Comparison of ENCODE assay signal across 8 mouse cellular contexts in genomic region chr4:56946641-56947640, GRCm38 (mm10). TPM values are rescaled to one million over a fixed set of nuclear protein-coding genes. Genes with fewer than 3 reads are reported as not detected.
A peak's percentile ranks its signal among the peaks of the same experiment; 100 is the strongest.
DNase-seq lines count a peak whose midpoint lies in the region; ATAC-seq and TF ChIP-seq lines count a peak whose summit lies in the region.

TSS of gene Tmem245 (minus strand) at chr4:56947437.

- WGBS in heart, embryonic 12.5 days = under 1% methylated on average over 106 of the region's 107 CpGs
- WGBS in kidney, postnatal 0 days = under 1% methylated on average over 107 of the region's 107 CpGs
- under 1% methylated on average over 107 of the region's 107 CpGs for WGBS in liver, embryonic 11.5 days
- under 1% methylated on average over 99 of the region's 107 CpGs for WGBS in stomach, embryonic 14.5 days

- H3K4me1 ChIP-seq in heart, embryonic 12.5 days (replicated peaks) = peaks cover 36% of the 10 kb centered on the region
- H3K4me1 ChIP-seq in kidney, postnatal 0 days (replicated peaks; ENCODE audit: insufficient read depth, low read length) = peaks cover 29% of the 10 kb centered on the region
- peaks cover 21% of the 10 kb centered on the region for H3K4me1 ChIP-seq in liver, embryonic 11.5 days (replicated peaks; ENCODE audit: control insufficient read depth, insufficient read depth, low read length)
- peaks cover 28% of the 10 kb centered on the region for H3K4me1 ChIP-seq in stomach, embryonic 14.5 days (ENCODE audit: control insufficient read depth, insufficient read depth, low read length)

- peak within 1 kb of the TSS; percentile 85 for H3K4me3 ChIP-seq in heart, embryonic 12.5 days
- H3K4me3 ChIP-seq in kidney, postnatal 0 days (replicated peaks; ENCODE audit: low read depth, low read length) = peak within 1 kb of the TSS; percentile 68
- H3K4me3 ChIP-seq in liver, embryonic 11.5 days (ENCODE audit: low read depth, low read length) = peak within 1 kb of the TSS; percentile 90
- peak within 1 kb of the TSS; percentile 91 for H3K4me3 ChIP-seq in stomach, embryonic 14.5 days (ENCODE audit: low read depth, low read length)

- TF ChIP-seq CTCF in kidney, postnatal 0 days (IDR thresholded peaks at IDR 0.05; ENCODE audit: low read depth) = no peak

- no peaks in the 10 kb centered on the region for H3K27me3 ChIP-seq in heart, embryonic 12.5 days (replicated peaks)
- no peaks in the 10 kb centered on the region for H3K27me3 ChIP-seq in kidney, postnatal 0 days (ENCODE audit: insufficient read depth, low read length)
- H3K27me3 ChIP-seq in liver, embryonic 11.5 days (replicated peaks; ENCODE audit: control insufficient read depth, insufficient read depth, low read length) = no peaks in the 10 kb centered on the region
- H3K27me3 ChIP-seq in stomach, embryonic 14.5 days (ENCODE audit: control insufficient read depth, insufficient read depth, low read length) = no peaks in the 10 kb centered on the region

- H3K9ac ChIP-seq in heart, embryonic 12.5 days = peak within 1 kb of the TSS; percentile 94
- peak within 1 kb of the TSS; percentile 84 for H3K9ac ChIP-seq in kidney, postnatal 0 days (ENCODE audit: low read depth, low read length)
- peak within 1 kb of the TSS; percentile 95 for H3K9ac ChIP-seq in liver, embryonic 11.5 days (ENCODE audit: low read depth, low read length)
- H3K9ac ChIP-seq in stomach, embryonic 14.5 days (replicated peaks; ENCODE audit: low read depth, low read length) = peak within 1 kb of the TSS; percentile 84

- peak within 1 kb of the TSS; percentile 75 for H3K4me2 ChIP-seq in heart, embryonic 12.5 days
- H3K4me2 ChIP-seq in kidney, postnatal 0 days (ENCODE audit: low read length) = peak within 1 kb of the TSS; percentile 87
- peak within 1 kb of the TSS; percentile 95 for H3K4me2 ChIP-seq in liver, embryonic 11.5 days
- H3K4me2 ChIP-seq in stomach, embryonic 14.5 days (replicated peaks; ENCODE audit: low read depth, low read length) = peak within 1 kb of the TSS; percentile 90

- no peaks in the 10 kb centered on the region for H3K9me3 ChIP-seq in heart, embryonic 12.5 days (replicated peaks)
- no peaks in the 10 kb centered on the region for H3K9me3 ChIP-seq in kidney, postnatal 0 days (replicated peaks; ENCODE audit: low read length)
- no peaks in the 10 kb centered on the region for H3K9me3 ChIP-seq in liver, embryonic 11.5 days (ENCODE audit: control insufficient read depth, low read length)
- no peaks in the 10 kb centered on the region for H3K9me3 ChIP-seq in stomach, embryonic 14.5 days (ENCODE audit: control insufficient read depth, low read depth, low read length)

- peak; percentile 93 for DNase-seq in CD4-positive helper T cell, adult 2 months (ENCODE audit: low read depth, low spot score)
- peak; percentile 86 for DNase-seq in brain, embryonic 18.5 days (ENCODE audit: low read depth, low spot score)
- DNase-seq in kidney, postnatal 0 days (ENCODE audit: low spot score) = peak; percentile 98
- DNase-seq in liver, embryonic 11.5 days (ENCODE audit: low spot score) = peak; percentile 88
- DNase-seq in naive thymus-derived CD4-positive, alpha-beta T cell, adult 2 months (ENCODE audit: low read depth) = peak; percentile 94

- peak; percentile 95 for ATAC-seq in erythroid progenitor cell, adult 5-6 weeks (replicated peaks; ENCODE audit: low FRiP score, poor library complexity, severe bottlenecking)
- ATAC-seq in heart, embryonic 12.5 days (ENCODE audit: insufficient number of reproducible peaks, low FRiP score) = peak; percentile 95
- peak; percentile 92 for ATAC-seq in kidney, postnatal 0 days (replicated peaks; ENCODE audit: low FRiP score, low read depth)
- peak; percentile 96 for ATAC-seq in liver, embryonic 11.5 days (replicated peaks; ENCODE audit: low FRiP score)
- ATAC-seq in stomach, embryonic 14.5 days (ENCODE audit: insufficient number of reproducible peaks, insufficient read depth, low FRiP score, low read depth) = peak; percentile 95

- H3K36me3 ChIP-seq in heart, embryonic 12.5 days = no peaks in the 10 kb centered on the region
- no peaks in the 10 kb centered on the region for H3K36me3 ChIP-seq in kidney, postnatal 0 days (ENCODE audit: insufficient read depth, low read length)
- H3K36me3 ChIP-seq in liver, embryonic 11.5 days (ENCODE audit: control insufficient read depth, insufficient read depth, low read length) = no peaks in the 10 kb centered on the region
- H3K36me3 ChIP-seq in stomach, embryonic 14.5 days (ENCODE audit: control insufficient read depth, insufficient read depth, low read length) = no peaks in the 10 kb centered on the region

- H3K27ac ChIP-seq in heart, embryonic 12.5 days (ENCODE audit: poor library complexity, severe bottlenecking) = peak within 1 kb of the TSS; percentile 85
- peak within 1 kb of the TSS; percentile 93 for H3K27ac ChIP-seq in kidney, postnatal 0 days
- H3K27ac ChIP-seq in liver, embryonic 11.5 days (ENCODE audit: low read depth, low read length) = peak within 1 kb of the TSS; percentile 85
- H3K27ac ChIP-seq in stomach, embryonic 14.5 days (ENCODE audit: low read length) = peak within 1 kb of the TSS; percentile 94

RNA-seq across cellular contexts. Expression of gene Tmem245, which starts in this region (rescaled TPM):
- total RNA-seq in erythroid progenitor cell, adult 5-6 weeks (2015; ENCODE audit: low replicate concordance) = 5.4 and 7.5 TPM in 2 replicates
- total RNA-seq in erythroid progenitor cell, adult 5-6 weeks (2017; ENCODE audit: low replicate concordance) = 0.68 and 3.2 TPM in 2 replicates
- 21.3 and 23.1 TPM in 2 replicates for polyA plus RNA-seq in heart, embryonic 12.5 days (2016; fragmentation: Nextera tagmentation; extraction: Ambion mirVana)
- 5.6 and 6.4 TPM in 2 replicates for polyA plus RNA-seq in kidney, postnatal 0 days (2015; fragmentation: Nextera tagmentation; extraction: Ambion mirVana)
- 6.4 and 7.2 TPM in 2 replicates for polyA plus RNA-seq in liver, embryonic 11.5 days (2014; fragmentation: Nextera tagmentation; extraction: Ambion mirVana)
- 10.6 and 11.8 TPM in 2 replicates for polyA plus RNA-seq in stomach, embryonic 14.5 days (2014; fragmentation: Nextera tagmentation; extraction: Ambion mirVana)

Comparison
In these comparisons a context has a peak if more than half of its experiments do, and no peak if none do; other contexts are left out.
1. Peak in every context shown above with its lines: DNase-seq, ATAC-seq, H3K4me3 ChIP-seq and H3K27ac ChIP-seq.